Mouse (Mus musculus) small intestine, adult 2 months (tissue): ENCODE results near the gene Lemd1.

ENCODE experiments used
- CTCF ChIP-seq: fragments of 200-500 bp; IDR thresholded peaks from 2 replicates; pipeline ENCODE4 v1.5.1; 2012; ENCODE audit warnings: low read depth, mild to moderate bottlenecking, control low read depth, inconsistent platforms, low read length, moderate library complexity, mixed read lengths; ENCODE audit not compliant: insufficient replicate concordance, insufficient read length; ENCODE audit errors: extremely low read depth
- POLR2A ChIP-seq: fragments of 200-500 bp; IDR thresholded peaks from 2 replicates; pipeline ENCODE4 v1.6.1; 2012; ENCODE audit warnings: low read depth, mild to moderate bottlenecking, control low read depth, inconsistent platforms, low read length, moderate library complexity

DNA sequence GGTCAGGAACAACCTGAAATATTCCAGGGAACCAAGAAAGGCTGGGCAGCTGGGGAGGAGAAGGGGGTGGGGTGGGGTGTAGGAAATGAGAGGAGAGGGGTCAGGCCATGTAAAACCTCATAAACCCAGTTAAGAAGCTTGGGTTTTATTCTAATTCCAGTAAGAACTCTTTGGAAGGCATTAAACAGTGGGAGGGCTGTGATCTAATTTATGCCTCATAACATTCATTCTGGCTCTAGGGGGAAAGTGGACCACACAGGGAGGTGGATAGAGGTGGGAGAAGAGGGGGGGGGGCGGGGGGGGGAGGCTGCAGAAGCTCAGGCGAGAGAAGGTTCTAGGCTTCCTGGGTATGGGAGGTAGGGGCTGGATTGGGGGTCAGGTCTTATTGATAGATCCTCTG is 19.6 kb upstream of the Lemd1 start:
- TF ChIP-seq CTCF (no peak), POLR2A (no peak)
